Mouse (Mus musculus): ENCODE measurements around the gene H2-Oa. TPM values are rescaled to one million over a fixed set of nuclear protein-coding genes. Genes with fewer than 3 reads are reported as not detected.

Gene H2-Oa
- polyA plus RNA-seq, 1 experiment from 2014 or later, result 0.37 TPM

DNA sequence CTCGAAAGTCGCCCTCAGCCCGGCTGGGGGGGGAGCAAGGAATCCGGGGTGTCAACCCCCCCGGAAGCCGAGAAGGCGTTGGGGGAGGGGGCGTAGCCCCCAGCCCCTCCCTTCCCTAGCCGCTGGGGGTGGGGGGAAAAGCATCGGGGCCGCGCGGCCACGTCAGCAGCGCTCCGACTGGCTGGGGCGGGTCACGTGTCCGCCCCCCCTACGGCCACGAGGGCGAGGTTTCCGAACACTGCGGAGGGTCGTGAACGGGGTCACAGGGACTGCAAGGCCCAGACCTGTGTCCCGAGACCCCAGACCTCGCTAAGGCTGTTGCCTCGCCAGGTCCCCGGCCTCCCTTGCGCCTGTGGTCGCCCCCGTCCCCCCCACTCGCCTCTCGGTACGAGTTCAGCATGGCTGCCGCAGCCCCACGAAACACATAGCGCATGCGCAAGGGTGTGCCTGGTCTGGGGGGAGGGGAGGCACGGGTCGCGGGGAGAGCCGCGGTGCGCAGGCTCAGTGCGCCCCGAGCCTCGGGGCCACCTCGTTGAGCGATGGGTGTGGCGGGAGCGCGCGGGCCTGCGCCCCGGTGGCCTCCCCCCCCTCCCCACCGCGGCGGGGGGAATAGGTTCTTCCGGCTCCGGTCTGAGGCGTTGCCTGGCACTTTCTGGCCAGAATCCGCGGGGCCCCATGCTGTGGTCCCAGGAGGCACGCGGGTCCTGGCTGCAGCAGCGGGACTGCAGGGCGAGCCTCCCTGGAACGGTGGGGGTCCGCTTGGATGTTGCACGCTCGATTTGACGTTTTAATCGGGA is 30.2 kb downstream of the H2-Oa start, which contains the start of gene Brd2:
Gene Brd2 (minus strand): TSS at position 447 of the 797 bp plus-strand sequence.
- WGBS, result 1% methylated on average over 70 of the region's 75 CpGs

DNA sequence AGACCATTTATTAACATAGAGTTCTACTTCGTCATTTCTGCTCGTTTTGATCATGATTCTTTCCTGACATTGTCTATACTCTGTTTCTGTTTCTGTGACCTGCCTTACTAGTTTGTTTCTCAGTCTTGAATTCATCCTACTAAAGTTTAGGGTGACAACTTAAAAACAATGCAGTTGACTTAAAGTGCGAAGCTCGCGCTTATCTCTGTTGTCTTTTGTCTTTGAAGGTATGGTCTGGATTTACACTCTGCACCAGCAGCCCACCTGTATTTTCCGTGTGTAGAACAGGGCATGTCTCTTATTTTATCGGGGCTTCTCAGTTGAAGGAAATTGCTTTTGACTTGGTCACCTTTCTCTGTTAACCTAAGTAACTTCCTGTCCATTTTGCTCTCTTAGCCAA is 31.0 kb downstream of the H2-Oa start:
- peak overlapping the region; percentile 100 for H3K27ac ChIP-seq (ENCODE audit: poor library complexity, severe bottlenecking)
- peaks cover 22% of the 10 kb centered on the region for H3K36me3 ChIP-seq
- peak overlapping the region; percentile 98 for H3K4me3 ChIP-seq
- H3K4me2 ChIP-seq, result peak overlapping the region; percentile 95
- H3K27me3 ChIP-seq (replicated peaks), result no peaks in the 10 kb centered on the region
- H3K9me3 ChIP-seq (replicated peaks), result no peaks in the 10 kb centered on the region
- H3K4me1 ChIP-seq (replicated peaks), result peaks cover 32% of the 10 kb centered on the region
- H3K9ac ChIP-seq, result peak overlapping the region; percentile 95
- 1% methylated on average over 7 of the region's 7 CpGs for WGBS
- ATAC-seq (ENCODE audit: insufficient number of reproducible peaks, low FRiP score), result no peak

More for the DNA sequence above, 30.2 kb downstream of the H2-Oa start, which contains the start of gene Brd2:
- peak; percentile 78 for ATAC-seq (ENCODE audit: insufficient number of reproducible peaks, low FRiP score)
- peak within 1 kb of the TSS; percentile 95 for H3K9ac ChIP-seq
- H3K4me3 ChIP-seq, result peak within 1 kb of the TSS; percentile 98
- H3K36me3 ChIP-seq, result peaks cover 27% of the 10 kb centered on the region
- H3K4me1 ChIP-seq (replicated peaks), result peaks cover 26% of the 10 kb centered on the region
- peak within 1 kb of the TSS; percentile 100 for H3K27ac ChIP-seq (ENCODE audit: poor library complexity, severe bottlenecking)
- no peaks in the 10 kb centered on the region for H3K27me3 ChIP-seq (replicated peaks)
- H3K9me3 ChIP-seq (replicated peaks), result no peaks in the 10 kb centered on the region
- H3K4me2 ChIP-seq, result peak within 1 kb of the TSS; percentile 95

DNA sequence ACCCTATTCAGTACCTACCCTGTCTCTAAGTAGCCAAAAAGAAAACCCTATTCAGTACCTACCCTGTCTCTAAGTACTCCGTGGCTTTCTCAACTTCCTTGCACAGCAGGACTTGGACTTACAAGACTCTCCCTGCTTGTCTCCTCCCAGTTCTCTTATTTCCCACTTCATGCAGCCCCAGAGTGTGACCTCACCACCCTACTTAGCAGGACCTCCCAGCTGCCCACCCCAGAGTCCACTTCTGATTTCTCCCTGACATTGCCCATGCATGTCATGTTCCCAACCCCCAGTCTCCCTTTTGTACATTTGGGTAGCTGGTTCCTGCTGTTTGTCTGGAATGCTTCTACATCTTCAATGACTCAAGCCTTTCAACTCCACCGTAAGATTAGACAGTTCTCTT is 31.4 kb downstream of the H2-Oa start:
- no peak for ATAC-seq (ENCODE audit: insufficient number of reproducible peaks, low FRiP score)
- Histone ChIP-seq H3K4me2 (peak overlapping the region; percentile 95), H3K4me1 (replicated peaks) (peaks cover 36% of the 10 kb centered on the region), H3K27ac (ENCODE audit: poor library complexity, severe bottlenecking) (peak overlapping the region; percentile 100), H3K9me3 (replicated peaks) (no peaks in the 10 kb centered on the region), H3K36me3 (peaks cover 18% of the 10 kb centered on the region), H3K27me3 (replicated peaks) (no peaks in the 10 kb centered on the region), H3K9ac (peak overlapping the region; percentile 95), H3K4me3 (peak overlapping the region; percentile 98)
- 6% methylated on average over 2 of the region's 2 CpGs for WGBS

DNA sequence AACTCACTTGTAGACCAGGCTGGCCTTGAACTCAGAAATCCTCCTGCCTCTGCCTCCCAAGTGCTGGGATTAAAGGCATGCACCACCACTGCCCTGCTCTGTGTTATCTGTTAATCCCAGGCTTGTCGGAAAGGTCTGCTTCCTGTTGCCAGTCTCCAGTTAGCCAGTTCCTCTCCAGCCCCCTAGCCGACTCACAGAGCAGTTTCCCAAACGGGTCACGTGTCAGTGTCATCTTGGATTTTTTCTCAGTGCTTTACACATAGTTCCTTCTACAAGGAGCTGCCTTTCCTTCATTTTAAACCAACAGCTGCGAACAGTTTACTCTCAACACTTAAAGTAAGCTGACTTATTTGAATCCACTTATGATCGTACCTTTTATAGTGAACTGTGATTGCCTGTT is 32.5 kb downstream of the H2-Oa start:
- 64% methylated on average over 6 of the region's 6 CpGs for WGBS
- ATAC-seq (ENCODE audit: insufficient number of reproducible peaks, low FRiP score), result no peak
- Histone ChIP-seq H3K9me3 (replicated peaks) (no peaks in the 10 kb centered on the region), H3K4me3 (no peak overlapping the region), H3K4me1 (replicated peaks) (peaks cover 44% of the 10 kb centered on the region), H3K27ac (ENCODE audit: poor library complexity, severe bottlenecking) (no peak overlapping the region), H3K27me3 (replicated peaks) (no peaks in the 10 kb centered on the region), H3K36me3 (peaks cover 10% of the 10 kb centered on the region; the same call in 1 of the 2 replicates), H3K4me2 (0 out of 2 replicates have a peak overlapping the region, but pooled peaks have one; percentile 11), H3K9ac (no peak overlapping the region)

DNA sequence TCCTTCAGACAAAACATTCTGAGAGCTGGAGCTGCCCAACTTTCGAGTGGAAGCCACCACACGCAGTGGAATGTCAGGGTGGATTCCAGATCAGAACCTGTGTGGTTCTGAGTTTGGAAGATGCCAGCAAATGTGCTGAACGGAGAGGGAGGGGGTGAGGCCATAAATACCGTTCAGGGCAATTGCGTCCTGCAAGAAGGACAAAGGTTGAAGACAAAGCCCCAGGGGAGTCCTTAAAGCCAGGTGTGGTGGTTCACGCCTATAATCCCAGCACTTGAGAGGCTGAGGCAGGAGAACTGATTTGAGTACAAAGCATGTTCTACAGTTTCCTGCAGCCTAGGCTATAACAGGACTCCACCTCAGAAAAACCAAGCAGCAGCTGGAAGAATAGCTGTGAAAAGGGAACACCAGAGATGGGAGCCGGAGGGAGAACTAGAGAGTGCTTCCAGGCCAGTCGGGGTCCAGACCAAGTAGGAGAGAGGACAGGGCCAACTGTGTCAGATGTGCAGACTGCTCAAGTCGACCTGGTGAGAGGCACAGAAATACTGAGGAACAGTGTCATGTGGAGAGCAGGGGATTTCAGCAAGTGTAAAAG is 34.8 kb downstream of the H2-Oa start:
- no peak for ATAC-seq (ENCODE audit: insufficient number of reproducible peaks, low FRiP score)
- no peak overlapping the region for H3K4me3 ChIP-seq
- 64% methylated on average over 9 of the region's 9 CpGs for WGBS
- no peaks in the 10 kb centered on the region for H3K27me3 ChIP-seq (replicated peaks)
- no peak overlapping the region for H3K9ac ChIP-seq
- H3K4me2 ChIP-seq, result no peak overlapping the region
- H3K9me3 ChIP-seq (replicated peaks), result no peaks in the 10 kb centered on the region
- H3K27ac ChIP-seq (ENCODE audit: poor library complexity, severe bottlenecking), result no peak overlapping the region
- peaks cover 10% of the 10 kb centered on the region; the same call in 1 of the 2 replicates for H3K36me3 ChIP-seq
- peaks cover 44% of the 10 kb centered on the region for H3K4me1 ChIP-seq (replicated peaks)

DNA sequence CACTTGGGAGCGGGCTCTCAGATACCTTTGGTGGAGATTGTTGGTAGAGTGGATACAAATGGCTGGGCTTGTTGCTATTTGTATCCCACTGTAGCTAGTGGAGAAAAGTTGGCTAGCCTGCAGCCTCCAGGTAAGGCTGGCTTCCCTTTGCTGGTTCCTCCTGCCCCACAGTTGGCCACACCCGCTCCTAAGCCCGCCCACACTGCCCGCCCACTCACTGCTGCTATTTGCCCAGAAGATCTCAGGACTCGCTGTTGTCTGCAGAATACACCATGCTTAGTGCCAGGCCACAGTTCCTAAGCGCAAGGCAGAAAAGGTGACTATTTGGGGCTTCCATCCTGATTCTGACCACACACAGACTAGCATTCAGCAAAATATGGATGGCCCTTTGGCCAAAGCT is 35.3 kb downstream of the H2-Oa start:
- H3K4me2 ChIP-seq, result no peak overlapping the region; the same call in 1 of the 2 replicates
- H3K36me3 ChIP-seq, result peaks cover 10% of the 10 kb centered on the region; the same call in 1 of the 2 replicates
- no peak overlapping the region for H3K9ac ChIP-seq
- no peak overlapping the region for H3K27ac ChIP-seq (ENCODE audit: poor library complexity, severe bottlenecking)
- no peak overlapping the region for H3K4me3 ChIP-seq
- 23% methylated on average over 6 of the region's 6 CpGs for WGBS
- no peaks in the 10 kb centered on the region for H3K27me3 ChIP-seq (replicated peaks)
- H3K9me3 ChIP-seq (replicated peaks), result no peaks in the 10 kb centered on the region
- H3K4me1 ChIP-seq (replicated peaks), result peaks cover 44% of the 10 kb centered on the region
- no peak for ATAC-seq (ENCODE audit: insufficient number of reproducible peaks, low FRiP score)

DNA sequence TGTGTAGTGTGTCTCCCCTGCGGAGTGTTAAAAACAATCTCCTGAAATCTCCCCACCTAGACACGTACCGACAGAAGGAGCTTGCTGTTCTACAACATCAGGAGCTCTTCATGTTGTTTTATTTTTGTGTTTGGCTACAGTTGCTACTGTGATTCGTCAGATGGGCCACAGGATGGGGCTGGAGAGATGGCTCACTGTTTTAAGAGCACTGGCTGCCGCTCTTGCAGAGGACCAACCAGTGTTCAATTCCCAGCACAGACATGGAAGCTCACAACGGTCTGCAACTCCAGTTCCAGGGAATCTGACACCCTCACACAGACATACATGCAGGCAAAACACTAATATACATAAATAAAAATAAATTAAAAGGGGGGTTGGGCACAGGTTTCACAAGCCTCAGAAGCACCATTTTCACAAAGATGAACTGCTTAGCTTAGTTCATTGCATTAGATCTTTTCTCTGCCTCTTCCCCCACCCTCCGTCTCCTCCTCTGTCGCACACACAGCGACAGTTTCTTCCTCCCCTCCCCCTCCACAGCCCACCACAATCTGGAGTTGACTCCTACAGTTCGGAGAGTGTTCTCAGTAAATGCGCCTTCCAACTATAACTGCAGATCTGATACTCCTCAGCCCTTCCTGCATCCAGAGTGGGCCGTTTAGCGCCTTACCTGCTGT is 36.3 kb downstream of the H2-Oa start:
- H3K9ac ChIP-seq, result no peak overlapping the region
- no peak overlapping the region for H3K27ac ChIP-seq (ENCODE audit: poor library complexity, severe bottlenecking)
- H3K4me1 ChIP-seq (replicated peaks), result peaks cover 41% of the 10 kb centered on the region
- WGBS, result 19% methylated on average over 13 of the region's 13 CpGs
- 0 out of 2 replicates have a peak overlapping the region, but pooled peaks have one; percentile 6 for H3K4me3 ChIP-seq
- peak overlapping the region; percentile 11; the same call in 1 of the 2 replicates for H3K4me2 ChIP-seq
- H3K9me3 ChIP-seq (replicated peaks), result no peaks in the 10 kb centered on the region
- no peaks in the 10 kb centered on the region for H3K27me3 ChIP-seq (replicated peaks)
- peaks cover 10% of the 10 kb centered on the region; the same call in 1 of the 2 replicates for H3K36me3 ChIP-seq
- ATAC-seq (ENCODE audit: insufficient number of reproducible peaks, low FRiP score), result no peak

DNA sequence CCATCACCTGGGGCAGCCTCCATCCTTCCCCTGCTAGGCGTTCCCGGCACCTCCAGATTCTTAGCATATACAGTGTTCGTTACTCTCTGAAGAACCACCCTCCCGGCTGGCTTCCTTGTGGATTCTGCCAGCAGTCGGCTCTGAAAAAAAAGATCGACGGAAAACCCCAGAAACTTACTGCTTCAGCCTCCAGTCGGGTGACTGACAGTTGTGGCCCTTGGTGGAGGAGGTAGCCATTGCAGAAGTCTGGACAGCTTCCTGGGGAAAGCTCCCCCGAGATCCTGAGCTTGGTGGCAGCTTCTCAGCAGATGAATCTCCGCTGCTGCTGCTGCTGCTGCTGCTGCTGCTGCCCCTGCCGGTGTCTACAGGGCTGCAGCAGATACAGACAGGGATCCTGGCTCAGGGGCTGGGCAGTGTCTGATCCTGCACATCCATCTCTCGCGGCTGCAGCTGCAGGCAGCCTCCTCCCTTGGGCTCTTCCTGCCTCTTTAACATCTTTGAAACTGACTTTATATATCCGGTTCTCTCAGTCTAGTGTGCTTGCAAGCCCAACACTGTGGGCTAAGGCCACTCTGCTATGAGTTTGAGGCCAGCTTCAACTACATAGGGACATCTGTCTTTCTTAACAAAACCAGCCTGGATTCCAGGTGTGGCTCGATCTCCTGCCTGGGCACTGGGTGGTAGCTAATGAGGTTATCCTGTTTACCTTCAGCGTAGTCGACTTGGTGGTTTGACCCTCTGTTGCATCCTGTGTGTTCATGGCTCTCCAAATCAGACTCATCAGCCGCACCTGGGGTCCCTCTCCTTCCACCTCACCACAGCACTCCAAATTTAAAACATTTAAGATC is 37.0 kb downstream of the H2-Oa start:
- Histone ChIP-seq H3K27ac (ENCODE audit: poor library complexity, severe bottlenecking) (no peak overlapping the region), H3K4me1 (replicated peaks) (peaks cover 34% of the 10 kb centered on the region), H3K9ac (no peak overlapping the region), H3K4me2 (peak overlapping the region; percentile 11; the same call in 1 of the 2 replicates), H3K4me3 (peak overlapping the region; percentile 6; the same call in 1 of the 2 replicates), H3K9me3 (replicated peaks) (no peaks in the 10 kb centered on the region), H3K27me3 (replicated peaks) (no peaks in the 10 kb centered on the region), H3K36me3 (peaks cover 10% of the 10 kb centered on the region; the same call in 1 of the 2 replicates)
- WGBS, result 18% methylated on average over 18 of the region's 18 CpGs
- no peak for ATAC-seq (ENCODE audit: insufficient number of reproducible peaks, low FRiP score)

DNA sequence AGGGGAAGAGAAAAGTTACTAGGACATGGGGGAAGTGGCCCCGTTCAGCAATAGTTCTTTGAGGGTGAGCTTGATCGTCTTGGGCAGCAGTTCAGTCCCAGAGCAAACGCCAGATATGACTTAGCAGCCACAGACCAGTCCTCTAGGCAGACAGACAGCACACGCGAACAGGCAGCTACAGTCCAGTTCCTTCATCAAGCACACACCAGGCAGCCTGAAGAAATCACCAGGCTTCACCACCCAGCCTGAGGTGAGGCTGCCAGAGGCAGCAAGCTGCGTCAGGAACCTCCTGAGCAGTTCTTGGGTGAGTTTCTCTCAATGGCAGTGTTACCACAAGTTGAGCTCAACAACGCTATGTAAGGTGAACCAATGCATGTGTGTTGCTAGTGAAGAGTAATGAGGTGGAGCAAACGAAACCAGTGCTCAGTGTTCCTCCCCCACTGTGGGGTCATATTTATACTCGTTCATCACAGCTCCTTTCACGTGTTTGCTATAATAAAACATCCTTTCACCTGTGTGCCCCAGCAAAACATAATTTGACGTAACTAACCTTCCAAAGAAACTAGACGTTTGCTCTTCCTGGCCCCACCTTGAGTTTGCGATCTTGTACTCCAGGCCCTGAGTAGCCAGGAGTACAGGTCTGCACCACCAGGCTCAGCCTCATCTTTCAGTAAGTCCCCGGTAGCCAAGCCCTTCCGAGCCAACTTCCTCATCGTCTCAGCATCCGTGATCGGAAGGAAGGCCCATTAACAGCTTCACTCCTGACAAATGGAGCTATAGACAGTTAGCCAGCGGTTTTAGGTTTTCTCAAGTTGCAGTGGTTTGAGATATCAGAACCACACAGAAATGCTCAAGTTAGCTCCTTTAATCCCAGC is 38.2 kb downstream of the H2-Oa start:
- peaks cover 30% of the 10 kb centered on the region for H3K4me1 ChIP-seq (replicated peaks)
- no peak for ATAC-seq (ENCODE audit: insufficient number of reproducible peaks, low FRiP score)
- WGBS, result 77% methylated on average over 19 of the region's 19 CpGs
- no peak overlapping the region for H3K4me2 ChIP-seq
- no peak overlapping the region for H3K9ac ChIP-seq
- H3K27ac ChIP-seq (ENCODE audit: poor library complexity, severe bottlenecking), result no peak overlapping the region
- H3K9me3 ChIP-seq (replicated peaks), result no peaks in the 10 kb centered on the region
- no peaks in the 10 kb centered on the region for H3K27me3 ChIP-seq (replicated peaks)
- H3K4me3 ChIP-seq, result no peak overlapping the region
- peaks cover 10% of the 10 kb centered on the region; the same call in 1 of the 2 replicates for H3K36me3 ChIP-seq

DNA sequence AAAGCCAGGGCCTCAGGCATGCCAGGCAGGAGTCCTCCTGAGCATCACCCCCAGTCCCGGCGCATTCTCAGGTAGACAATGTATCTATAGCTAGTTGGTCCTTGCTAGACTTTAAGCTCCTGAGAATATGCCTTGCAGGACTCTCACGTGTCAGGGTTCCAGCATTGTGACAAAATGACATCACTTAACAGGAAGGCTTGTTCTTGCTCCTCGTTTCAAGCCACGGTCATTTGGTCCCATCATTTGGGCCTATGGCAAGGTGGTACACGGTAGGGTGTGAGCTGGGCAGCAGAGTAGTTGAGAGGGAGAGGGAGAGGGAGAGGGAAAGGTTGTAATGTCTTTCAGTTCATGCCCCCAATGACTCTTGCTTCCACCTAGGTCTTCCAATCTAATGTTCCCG is 39.8 kb downstream of the H2-Oa start:
- Histone ChIP-seq H3K27me3 (replicated peaks) (peaks cover 13% of the 10 kb centered on the region), H3K4me2 (no peak overlapping the region), H3K9ac (no peak overlapping the region), H3K4me1 (replicated peaks) (peaks cover 27% of the 10 kb centered on the region), H3K27ac (ENCODE audit: poor library complexity, severe bottlenecking) (no peak overlapping the region), H3K4me3 (no peak overlapping the region), H3K9me3 (replicated peaks) (no peaks in the 10 kb centered on the region), H3K36me3 (no peaks in the 10 kb centered on the region)
- ATAC-seq (ENCODE audit: insufficient number of reproducible peaks, low FRiP score), result no peak
- WGBS, result 77% methylated on average over 7 of the region's 7 CpGs

Measured in heart, embryonic 12.5 days (tissue).